Mouse (Mus musculus) spleen, postnatal 4 days (tissue): ENCODE data around the gene Afap1.

Source experiments
- DNase-seq, 2 experiments: peaks; one replicate each; pipeline ENCODE4 v3.0.0; 2022; ENCODE audit warnings: low spot score in 2 of 2

Afap1 gene

DNA sequence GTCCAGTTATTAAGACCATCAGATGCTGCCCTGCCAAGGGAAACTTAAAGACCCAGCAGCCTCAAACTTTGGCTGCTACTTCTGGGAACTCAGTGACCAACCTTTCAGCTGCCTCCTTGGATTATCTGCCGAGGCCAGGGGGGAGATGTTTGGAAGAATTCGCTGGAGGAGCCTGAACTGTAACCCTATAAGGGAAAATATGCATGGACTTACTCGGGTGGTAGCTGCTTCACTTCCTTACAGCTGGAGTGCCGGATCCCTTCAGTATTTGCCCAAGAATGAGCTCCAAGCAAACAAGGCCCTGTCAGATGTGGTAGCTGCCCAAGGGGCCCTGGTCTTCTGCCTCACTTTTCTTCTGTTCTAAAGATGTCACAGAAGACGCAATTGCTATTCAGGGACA is 38.2 kb downstream of the Afap1 start:
- no peak for DNase-seq

DNA sequence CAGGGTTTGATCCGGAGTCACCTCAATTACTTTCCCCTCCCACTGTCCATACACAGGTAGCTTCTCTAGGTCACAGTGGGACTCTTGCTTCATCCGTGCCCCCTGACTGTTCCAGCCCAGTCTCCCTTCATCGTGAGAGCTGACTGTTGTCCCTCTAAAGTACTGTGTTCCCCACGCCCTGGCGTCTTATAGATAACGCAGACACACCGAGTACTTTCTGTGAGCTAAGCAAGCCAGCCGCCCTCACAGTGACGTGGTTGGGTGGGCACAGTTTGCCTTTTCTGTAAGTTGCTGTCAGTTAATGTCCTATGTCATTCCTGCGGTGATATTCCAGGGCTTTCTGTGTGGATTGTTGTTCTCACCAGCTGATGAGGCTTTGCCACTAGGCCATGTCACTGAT is 39.9 kb downstream of the Afap1 start:
- no peak for DNase-seq

DNA sequence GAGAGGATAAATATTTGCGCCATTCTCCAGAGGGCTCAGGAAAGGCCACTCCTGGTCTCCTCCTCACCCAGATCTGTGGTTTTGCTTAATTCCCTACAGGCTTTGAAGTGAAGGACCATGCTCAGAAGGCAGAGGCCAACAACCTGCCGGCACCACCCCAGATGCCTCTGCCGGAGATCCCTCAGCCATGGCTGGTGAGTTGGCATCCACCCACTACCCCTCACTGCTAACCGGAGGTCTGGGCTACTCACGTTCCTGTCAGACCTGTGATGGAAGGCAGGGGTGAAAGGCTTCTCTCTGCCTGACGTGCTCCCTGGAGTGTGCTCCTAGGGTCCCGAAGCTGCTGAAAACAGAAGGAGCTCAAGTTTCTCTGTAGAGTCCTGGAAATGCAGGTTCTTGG is 42.8 kb downstream of the Afap1 start:
- DNase-seq, result no peak

DNA sequence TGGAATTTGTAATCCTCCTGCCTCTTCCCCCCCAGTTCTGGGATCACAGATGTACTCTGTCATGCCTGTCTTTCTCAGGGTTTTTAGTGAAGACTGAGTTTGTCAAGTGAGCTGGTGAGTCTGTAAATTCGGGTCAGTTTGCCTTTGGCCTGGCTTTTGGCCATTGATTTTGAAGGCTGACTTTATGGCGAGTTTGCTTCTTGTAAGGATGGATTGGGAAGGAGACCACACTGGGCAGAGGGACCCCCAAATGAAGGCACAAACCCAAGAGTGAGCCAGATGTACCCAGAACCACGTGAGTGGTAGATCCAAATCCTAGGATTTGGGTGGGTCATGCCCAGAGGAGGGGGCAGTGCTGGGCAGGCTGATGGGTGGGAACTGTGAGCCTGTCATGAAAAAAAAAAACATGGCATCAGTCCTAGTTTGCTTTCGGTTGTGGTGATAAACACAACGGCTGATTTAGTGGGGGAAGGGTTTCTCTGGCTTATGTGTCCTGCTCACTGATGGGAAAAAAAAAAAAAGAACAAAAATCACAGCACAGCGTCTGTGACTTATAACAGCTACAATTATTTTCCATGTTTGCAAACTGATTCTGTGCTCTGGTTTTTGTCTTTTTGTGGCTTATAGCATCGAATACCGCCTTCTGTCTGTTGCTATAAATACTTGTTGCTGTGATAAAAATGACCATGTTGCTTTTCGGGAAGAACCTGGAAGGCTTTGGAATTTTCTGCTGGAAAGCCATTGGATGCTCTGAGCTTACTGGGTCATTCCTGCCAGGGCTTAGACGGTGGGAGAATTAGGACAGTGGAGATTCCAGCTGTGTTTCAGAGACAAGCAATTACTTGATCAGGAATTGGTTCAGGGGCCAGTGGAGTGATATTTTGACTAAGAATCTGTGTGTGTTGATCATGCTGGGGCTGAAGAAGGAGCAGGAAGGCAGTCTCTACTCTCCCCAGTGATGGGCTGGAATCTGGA is 45.4 kb downstream of the Afap1 start:
- no peak for DNase-seq

DNA sequence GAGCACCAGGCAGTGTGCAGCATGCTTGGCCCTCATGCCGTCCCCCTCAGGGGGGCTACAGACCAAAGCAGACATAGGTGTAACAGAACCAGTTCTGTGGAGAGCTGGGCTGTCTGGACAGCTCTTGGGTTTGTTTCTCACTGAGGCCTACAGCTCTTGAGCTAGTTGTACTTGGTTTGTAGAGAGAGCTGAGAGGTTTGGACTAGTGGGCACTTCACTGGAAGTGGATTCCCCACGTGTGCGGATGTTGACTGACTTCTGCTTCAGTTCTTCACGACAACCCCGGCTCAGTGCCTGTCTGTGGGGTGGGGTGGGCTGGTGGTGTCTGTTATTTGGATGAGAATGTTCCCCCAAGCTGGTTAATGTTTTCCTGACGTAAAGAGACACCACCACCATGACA is 46.8 kb downstream of the Afap1 start:
- no peak for DNase-seq

DNA sequence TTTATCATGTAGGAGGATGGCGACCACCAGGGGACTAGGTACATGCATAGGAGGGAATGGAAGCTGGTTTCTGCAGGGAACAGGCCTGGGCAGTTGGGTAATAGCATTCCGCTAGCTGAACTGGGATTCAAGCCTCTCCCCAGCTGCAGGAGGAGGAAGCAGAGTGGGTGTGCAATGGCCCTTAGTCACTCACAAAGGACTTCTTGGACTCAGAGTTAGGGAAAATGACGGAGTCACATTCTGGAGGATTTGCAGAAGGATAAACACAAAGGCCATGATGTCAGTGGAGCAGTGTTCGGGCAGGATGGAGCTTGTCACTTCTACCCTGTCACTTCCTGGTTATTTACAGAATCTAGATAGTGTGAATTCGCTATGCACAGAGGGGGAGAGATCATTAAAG is 50.4 kb downstream of the Afap1 start:
- no peak for DNase-seq

DNA sequence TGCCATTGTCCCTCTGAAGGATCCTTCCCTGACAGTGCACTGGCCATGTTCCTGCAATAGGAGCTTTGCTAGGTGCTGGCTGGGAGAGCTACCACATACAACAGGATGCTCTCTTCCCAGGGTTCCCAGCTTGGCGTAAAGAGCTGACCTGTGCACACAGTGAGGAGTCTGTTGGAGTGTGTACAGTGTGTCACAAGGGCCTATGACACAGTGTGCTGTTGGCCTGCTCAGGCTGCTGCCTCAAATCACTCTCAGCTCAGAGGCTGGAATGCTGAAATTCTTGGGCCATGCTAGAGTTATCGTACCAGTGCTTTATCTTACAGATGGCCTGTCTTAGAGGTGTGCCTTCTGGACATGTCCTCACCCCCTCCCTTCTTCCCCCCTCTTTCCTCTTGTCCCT is 53.7 kb downstream of the Afap1 start:
- no peak for DNase-seq

DNA sequence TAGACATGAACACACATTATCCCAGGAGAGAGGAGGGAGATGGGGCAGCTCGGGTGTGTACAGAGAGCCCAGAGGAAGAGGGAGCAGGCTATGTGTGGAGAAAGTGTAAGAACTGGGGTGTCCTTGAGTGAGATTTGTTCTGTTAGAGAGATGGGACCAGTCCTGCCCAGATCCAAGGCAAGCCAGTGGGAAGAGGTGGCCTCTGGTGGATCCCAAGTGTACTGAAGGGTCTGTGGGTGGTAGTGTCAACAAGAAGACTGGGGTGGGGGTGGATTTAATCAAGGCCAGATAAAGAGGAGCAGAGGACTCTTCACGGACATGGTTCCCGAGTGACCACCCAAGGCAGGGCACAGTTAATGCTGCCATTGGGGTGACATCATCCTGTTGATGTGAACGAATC is 54.3 kb downstream of the Afap1 start:
- DNase-seq, result no peak

DNA sequence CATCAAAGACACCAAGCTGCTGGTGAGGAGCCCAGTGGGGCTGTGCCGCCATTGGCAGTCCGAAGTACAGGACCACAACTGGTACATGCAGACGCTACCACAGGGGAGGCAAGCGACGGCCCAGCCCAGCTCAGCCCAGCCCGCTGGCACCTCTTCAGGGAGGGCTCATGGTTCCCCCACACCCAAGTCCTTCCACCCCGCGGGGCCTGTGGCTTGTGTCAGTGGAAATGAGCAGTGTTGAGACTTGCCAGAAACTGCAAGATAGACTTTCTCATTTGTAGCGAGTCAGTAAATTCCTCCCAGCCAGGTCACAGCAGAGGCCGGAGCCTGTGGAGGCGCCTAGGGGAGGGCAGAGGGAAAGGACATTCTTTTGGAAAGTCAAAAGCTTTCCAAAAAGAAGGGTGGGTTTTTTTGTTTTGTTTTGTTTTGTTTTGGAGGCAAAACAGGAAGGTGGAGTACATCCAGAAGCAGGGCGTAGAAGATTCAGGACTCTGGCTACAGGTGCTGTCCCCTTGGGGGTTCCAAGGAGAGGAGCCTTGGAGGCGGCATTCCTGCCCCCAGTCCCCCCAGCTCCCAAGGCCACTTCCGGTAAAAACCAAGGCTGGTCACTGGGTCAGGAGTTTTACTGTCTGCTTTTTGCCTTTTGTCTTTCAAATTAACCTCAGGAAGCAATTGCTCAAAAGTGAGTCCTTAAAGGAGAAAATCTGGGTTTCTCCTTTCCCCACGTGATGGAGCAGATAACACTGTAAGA is 55.3 kb downstream of the Afap1 start:
- DNase-seq, result no peak

DNA sequence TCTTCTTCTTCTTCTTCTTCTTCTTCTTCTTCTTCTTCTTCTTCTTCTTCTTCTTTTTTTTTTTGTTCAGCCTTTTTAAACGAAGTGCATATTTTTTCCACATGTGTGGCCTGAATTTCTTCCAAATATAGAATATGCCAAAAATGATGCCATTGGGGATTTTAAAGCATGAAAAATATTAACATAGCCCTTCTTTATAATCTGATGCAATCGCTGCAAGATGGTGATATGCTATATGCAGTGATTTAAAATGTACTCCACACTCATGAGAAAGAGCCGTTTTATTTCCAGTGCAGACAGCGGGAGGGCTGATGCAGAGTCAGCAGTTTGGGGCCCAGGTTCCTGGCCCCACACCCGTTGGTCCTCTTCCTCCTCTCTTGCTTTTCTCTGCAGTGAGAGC is 55.9 kb downstream of the Afap1 start:
- DNase-seq, result no peak

DNA sequence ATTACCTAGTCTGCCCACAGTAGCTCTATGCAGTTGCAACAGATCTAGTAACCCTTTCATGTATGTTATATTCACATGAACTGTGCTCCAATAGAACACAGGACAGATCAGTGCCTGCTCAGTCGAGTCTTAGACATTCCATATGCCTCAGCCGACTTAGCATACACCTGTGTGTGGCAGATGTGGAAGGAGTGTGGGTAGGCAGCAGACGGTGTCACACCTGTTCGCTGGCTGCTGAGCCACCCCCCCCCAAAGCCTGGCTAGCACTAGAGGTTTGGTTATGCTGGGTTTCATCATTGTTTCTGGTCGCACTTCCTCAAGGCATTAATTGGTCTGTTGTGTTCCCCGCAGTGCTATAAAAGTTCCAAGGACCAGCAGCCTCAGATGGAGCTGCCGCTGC is 57.4 kb downstream of the Afap1 start:
- no peak for DNase-seq

DNA sequence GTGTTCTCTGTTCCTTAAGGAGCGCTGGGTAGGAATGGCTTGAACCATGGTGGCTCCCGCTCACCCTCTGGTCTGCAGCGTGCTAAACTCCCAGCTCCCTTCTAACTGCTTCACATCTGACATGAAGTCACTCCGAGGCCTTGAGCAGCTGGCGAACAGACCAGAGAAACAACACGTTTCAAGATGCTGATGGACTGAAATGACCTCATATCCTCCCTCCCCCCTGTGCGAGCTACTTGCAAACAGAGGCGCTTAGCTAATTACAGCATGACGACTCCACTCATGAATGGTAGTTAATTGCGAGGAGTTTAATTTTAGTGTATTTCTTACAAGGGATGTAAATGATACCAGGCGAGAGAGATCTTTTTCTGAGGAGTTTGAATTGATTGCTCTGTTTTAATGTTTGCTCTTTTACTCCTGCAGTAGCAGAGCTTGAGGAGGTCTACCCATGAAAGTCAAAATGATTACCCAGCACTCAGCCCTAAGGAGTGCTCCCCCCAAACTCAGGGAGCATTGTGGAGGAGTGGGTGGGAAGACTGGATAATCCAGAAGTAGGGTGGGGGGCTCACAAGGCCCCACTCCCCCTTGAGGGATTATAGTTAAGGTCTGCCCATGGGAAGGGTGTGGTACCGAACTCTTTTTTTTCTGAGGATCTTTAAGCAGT is 61.1 kb downstream of the Afap1 start:
- no peak for DNase-seq

DNA sequence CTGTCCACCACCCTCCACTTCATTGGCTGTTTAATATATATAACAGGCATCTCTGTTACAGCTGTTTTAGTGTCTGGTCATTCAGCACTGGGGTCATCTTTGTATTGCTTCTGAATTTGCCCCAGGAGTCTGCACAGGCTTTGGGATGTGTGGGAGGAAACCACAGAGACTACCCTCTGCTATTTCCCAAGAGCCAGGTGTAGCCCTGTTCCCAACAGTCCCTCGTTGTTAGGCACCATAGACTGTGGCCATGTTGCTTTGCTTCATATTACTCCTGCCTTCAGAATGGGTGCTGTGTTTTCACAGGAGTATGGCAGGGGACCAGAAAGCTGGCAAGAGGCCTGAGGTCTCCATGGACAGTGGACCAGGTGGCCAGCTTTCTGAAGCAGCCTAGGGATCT is 63.1 kb downstream of the Afap1 start:
- no peak for DNase-seq

DNA sequence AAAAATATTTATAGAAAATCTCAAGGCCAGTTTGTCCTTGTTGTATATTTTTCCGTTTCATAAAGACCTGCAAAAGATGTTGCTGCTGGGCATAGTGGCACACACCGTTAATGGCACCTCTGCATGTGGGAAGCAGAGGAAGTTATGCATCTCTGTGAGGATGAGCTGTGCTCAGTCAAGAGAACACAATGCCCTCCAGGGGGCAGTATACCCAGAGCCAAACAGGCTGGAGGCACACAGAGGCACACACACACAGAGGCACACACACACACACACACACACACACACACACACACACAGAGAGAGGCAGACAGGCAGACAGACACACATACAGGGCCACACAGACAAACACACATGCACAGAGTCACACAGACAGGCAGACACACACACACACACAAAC is 65.6 kb downstream of the Afap1 start:
- no peak for DNase-seq

DNA sequence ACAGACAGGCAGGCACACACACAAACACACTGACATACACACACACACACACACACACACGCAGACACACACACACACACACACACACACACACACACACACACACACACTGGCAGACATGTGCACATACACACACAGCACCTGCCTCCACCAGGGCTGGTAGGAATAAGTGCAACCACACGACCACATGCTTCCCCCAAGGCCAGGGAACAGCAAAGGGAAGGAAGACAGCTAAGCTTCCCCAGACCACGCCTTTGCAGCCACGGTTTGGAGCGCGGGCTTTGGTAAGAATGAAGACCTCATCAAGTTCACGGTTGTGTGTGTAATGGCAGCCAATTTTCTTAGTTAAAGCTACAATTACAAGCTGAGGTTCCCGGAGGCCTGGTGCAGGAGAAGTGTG is 67.0 kb downstream of the Afap1 start:
- DNase-seq, result no peak

DNA sequence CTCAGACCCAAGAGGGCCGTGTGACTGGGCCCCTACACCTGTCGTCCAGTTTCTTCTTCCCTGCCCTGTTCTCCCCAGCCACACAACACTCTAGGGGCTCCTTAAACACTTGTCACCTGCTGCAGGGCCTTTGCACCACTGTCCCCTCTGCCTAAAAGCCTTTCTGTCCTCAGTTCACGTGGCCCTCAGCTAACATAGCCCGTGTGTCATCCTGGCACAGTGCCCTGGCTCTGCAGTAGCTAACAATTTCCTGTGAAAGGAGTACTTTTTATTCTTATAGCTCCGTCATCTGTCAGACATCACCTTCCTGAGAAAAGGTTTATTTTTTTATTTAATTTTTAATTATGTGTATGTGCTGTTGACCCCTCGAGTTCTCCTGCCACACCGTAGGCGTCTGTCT is 68.2 kb downstream of the Afap1 start:
- no peak for DNase-seq

DNA sequence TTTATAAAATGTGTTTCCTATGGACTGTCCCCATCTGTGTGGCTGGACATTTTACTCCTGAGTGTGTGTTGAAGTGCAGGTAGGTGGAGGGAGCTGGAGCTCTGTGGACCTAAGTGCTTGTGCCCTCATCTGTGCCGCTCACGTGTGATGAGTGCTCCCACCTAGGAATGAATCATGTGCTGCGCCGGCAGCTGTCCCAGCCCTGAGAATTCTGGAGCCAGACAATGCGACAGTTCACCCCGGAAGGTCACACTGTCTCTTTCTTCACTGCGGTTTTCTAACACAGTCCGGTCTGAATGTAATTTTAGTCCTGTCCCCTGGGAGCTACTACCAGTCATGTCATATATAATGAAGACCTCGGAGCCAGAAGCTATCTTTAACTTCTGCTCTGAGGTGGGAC is 70.5 kb downstream of the Afap1 start:
- no peak for DNase-seq

DNA sequence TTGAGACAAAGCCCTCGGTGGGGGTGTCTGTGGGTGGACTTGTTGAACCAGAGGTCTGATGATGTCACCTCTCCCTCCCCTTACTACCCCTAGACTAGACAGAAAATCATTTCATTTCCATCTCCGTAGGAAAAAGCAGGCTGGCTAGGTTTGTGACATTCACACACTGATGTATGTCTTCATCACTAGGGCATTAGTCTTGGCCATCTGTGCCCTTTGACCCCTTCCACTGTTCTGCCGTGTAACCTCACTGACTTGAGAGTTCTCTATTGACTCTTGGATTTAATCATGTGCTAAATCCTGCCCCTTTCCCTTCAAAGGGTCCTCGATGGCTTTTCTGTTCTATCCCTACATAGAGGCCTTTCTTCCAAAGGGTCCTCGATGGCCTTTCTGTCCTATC is 71.9 kb downstream of the Afap1 start:
- no peak for DNase-seq

DNA sequence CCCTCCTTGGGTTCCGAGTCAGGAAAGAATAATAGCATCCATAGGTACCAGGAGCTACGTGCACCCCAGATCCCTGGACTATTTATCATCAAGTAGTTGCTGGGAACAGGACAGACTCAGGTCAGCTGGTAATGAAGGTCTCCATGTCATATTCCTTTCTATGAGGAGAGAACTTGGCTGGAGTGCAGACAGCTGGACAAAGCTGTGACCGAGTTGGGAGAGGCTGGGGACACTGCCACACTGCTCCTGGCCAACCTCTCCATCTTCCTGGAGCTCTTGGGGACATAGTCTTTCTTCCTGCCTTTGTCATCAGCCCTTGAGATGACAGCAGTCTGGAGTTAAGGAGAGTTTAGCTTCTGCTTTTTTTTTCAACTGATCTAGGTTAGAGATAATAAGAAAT is 76.7 kb downstream of the Afap1 start:
- no peak for DNase-seq

DNA sequence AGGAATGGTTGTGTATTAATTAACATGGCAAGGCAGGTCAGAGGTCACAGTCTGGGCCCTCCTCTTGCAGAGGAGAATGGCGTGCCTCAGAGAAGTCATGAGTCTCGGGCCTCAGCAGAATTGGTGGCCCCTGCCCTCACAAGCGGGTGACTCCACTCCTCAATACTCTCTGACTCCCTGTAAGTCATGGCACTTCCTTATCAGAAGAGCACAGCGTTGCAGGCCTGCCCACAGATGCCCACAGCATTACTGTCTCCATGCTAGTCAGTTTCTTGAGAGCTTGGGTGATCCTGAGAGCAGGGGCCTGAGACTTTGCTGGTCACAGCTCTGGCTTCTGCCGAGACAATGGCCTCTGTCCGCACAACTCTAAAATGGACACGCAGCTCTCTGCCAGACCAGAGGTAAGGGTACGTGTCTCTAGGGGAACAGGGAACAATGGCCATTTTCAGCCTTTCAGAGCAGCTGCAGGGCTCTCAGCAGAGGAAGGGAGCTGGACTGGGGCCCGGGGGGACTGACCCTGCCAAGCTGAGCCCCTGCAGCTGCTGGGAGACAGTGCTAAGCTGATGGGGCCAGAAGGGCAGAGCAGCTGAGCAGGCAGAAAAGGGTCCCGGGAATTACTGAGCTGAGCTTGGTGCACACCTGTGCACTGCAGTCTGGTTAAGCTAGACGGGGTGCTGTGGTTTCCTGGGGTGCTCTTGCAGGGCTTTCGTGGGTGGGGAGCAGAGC is 77.4 kb downstream of the Afap1 start:
- no peak for DNase-seq

DNA sequence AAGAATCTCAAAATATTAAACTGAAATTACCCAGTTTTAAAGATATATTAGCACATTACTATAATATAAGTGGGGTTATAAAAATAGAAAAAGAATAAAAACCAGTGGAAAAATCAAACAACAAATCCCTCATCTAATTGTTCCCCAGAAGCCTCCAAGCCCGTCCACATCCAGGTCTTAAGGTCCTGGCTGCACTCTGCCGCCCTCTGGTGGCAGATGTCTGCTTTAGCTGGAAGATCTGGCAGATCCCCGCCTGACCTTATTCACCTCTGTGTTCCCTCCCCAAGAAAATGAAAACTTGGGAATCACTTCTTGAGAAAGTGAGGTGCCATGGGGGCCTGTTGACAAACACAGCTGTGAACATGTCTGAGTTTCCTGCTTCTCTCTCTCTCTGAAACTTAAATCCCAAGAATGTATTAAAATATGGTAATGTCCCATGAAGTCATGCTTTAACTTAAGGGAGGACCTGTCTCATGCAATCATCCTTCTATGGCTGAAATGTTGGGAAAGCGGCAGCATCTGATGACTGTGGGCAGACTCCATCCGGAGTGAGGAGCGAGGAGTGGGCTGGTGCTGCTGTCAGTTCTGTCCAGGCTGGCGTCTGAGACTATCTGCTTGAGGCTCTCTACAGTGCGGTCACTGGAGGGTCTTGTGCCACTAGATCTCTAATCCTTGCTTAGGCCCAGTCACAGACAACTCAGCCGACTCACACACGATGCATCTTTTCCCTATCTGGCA is 78.9 kb downstream of the Afap1 start:
- DNase-seq, result peak; percentile 49 to 83
